Mouse (Mus musculus): ENCODE data around the gene Vsig10. TPM values are rescaled to one million over a fixed set of nuclear protein-coding genes. Genes with fewer than 3 reads are reported as not detected.
"Not testable (repeated sequence)": the region's sequence is repeated elsewhere in the genome, so short reads cannot be mapped to it uniquely, and the experiment has no call there.

Vsig10 gene
- total RNA-seq, 2 experiments from 2014 or later, result 16.3 to 23.0 TPM

GRCm38 (mm10) chr5:117303691-117304579, 14.9 kb upstream of the Vsig10 start:
- peak; percentile 35 to 41 for DNase-seq

GRCm38 (mm10) chr5:117304947-117305346, 13.9 kb upstream of the Vsig10 start:
- peak; percentile 88 to 91 for DNase-seq

- peak in 1 of 2 experiments; percentile 0 for DNase-seq
Observed at GRCm38 (mm10) chr5:117305754-117306153, 13.1 kb upstream of the Vsig10 start.

- DNase-seq, result no peak
Observed at GRCm38 (mm10) chr5:117306826-117307225, 12.1 kb upstream of the Vsig10 start.

- peak; percentile 87 to 93 for DNase-seq
Observed at GRCm38 (mm10) chr5:117307699-117308098, 11.2 kb upstream of the Vsig10 start.

GRCm38 (mm10) chr5:117313420-117313819, 5.5 kb upstream of the Vsig10 start:
- DNase-seq, result peak; percentile 73 to 84

GRCm38 (mm10) chr5:117313909-117314308, 5.0 kb upstream of the Vsig10 start:
- DNase-seq, result peak; percentile 38 to 52

GRCm38 (mm10) chr5:117314587-117315428, 4.1 kb upstream of the Vsig10 start:
- no peak for DNase-seq

- DNase-seq, result no peak
Observed at GRCm38 (mm10) chr5:117323751-117324150, 4.9 kb downstream of the Vsig10 start.

GRCm38 (mm10) chr5:117326408-117326807, 7.5 kb downstream of the Vsig10 start:
- DNase-seq, result no peak

- no peak for DNase-seq
Observed at GRCm38 (mm10) chr5:117330457-117330856, 11.6 kb downstream of the Vsig10 start.

GRCm38 (mm10) chr5:117337999-117338398, 19.1 kb downstream of the Vsig10 start:
- DNase-seq, result no peak

GRCm38 (mm10) chr5:117338503-117338902, 19.6 kb downstream of the Vsig10 start:
- no peak for DNase-seq

GRCm38 (mm10) chr5:117340081-117340480, 21.2 kb downstream of the Vsig10 start:
- no peak for DNase-seq

- no peak for DNase-seq
Observed at GRCm38 (mm10) chr5:117341896-117342295, 23.0 kb downstream of the Vsig10 start.

GRCm38 (mm10) chr5:117344496-117344895, 25.6 kb downstream of the Vsig10 start:
- not testable (repeated sequence) for DNase-seq

- DNase-seq, result no peak
Observed at GRCm38 (mm10) chr5:117345432-117345976, 26.6 kb downstream of the Vsig10 start.

- no peak for DNase-seq
Observed at GRCm38 (mm10) chr5:117346281-117346680, 27.4 kb downstream of the Vsig10 start.

GRCm38 (mm10) chr5:117347011-117347410, 28.1 kb downstream of the Vsig10 start:
- DNase-seq, result peak; percentile 59 to 62

GRCm38 (mm10) chr5:117347838-117348237, 29.0 kb downstream of the Vsig10 start:
- no peak for DNase-seq

- DNase-seq, result peak; percentile 76 to 79
Observed at GRCm38 (mm10) chr5:117348279-117348678, 29.4 kb downstream of the Vsig10 start.

GRCm38 (mm10) chr5:117354121-117354520, 35.2 kb downstream of the Vsig10 start:
- no peak for DNase-seq

Measured in adrenal gland, postnatal 36 days (tissue).